Mouse (Mus musculus): ENCODE data around the gene Ppp1ca.
A peak's percentile ranks its signal among the peaks of the same experiment; 100 is the strongest.

The Ppp1ca gene

DNA sequence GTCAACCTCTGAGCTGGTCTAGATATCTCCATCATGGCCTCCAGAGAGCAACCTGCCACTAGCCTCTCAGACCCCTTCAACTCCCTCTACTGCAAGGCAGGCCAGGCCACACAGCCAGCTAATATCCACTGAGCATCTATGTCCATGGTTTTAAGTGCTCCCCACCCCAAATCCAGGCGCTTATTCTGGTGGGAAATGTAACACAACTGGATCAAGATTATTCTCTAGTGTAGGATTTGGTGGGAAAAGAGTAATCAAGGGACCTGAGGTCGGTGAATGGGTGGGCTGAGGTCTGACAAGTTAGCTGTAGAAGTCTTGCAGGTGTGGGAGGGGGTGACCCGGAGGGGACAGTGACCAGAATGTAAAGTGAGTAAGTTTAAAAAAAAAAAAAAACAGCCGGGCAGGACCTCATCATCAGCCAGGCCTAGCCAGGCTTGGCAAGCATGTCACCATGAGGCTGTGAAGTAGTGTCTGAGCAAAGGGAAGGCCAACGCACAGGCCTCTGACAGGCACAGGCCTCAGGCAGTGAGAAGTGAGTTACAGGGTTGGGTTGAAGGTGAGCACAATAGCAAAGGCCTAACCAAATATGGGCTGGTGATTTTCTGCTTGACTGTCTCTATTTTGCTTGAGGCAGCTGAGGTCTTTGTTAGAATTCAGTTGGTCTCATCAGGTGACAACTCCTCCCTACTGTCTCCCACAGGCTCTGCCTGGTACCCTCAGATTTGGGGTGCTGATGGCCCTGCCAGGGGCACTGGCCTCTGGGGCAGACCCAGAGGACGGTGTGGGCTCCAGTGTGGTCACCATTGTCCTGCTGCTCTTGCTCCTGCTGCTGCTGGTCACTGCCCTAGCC is 36.4 kb upstream of the Ppp1ca start:
- peak in 1 of 2 experiments; percentile 36 for DNase-seq

DNA sequence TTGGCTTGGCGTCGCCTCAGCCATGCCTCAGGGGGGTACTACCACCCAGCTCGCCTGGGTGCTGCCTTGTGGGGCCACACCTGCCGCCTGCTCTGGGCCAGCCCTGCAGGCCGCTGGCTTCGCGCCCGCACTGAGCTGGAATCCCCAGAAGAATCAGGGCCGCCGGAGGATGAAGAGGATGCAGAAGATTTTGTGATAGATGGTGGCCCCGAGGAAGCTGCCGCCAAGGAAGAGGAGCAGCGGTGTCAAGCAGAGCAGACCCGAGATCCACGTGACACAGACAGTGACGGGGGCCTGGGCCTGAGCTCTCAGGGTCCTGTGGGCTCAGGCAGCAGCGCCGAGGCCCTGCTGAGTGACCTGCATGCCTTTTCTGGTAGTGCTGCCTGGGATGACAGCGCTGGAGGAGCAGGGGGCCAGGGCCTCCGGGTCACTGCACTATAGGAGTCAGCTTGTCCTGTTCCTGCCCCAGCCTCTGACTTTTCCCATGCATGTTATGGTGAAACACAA is 35.7 kb upstream of the Ppp1ca start:
- DNase-seq: no peak

DNA sequence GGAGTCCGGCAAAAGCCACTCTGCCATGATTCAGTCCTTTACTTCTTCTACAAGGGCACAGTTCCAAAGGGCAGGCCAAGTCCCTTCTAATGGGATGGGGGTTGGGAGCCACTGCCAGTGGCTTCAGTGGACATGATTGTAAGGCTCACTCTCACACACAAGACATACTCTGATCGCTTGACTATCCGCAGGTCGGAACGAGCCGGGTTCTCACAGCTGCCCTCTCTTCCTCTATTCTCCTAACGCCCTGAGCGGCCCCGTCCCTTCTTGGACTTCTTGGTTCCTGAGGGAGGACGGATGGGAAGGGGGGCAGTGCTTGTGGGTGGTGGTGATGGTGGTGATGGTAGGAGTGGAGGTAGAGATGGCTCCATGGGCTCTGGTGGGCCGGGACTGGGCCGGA is 35.1 kb upstream of the Ppp1ca start:
- DNase-seq: peak in 1 of 2 experiments; percentile 37

DNA sequence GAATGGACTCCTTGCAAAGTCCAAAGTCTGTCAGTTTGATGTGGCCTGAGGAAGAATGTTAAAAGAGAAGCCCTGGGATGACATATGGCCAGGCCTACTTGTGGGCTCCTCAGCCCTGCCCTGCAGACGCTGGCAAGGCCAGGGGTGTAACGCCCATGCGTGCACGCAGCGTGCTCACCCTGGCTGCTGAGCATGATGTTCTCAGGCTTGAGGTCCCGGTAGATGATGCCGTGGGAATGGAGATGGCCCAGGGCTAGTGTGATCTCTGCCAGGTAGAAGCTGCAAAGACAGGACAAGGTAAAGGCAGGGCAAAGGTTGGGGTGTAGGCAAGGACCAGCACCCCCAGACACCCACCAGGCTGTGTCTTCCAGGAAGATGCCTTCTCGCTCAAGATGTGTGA is 32.8 kb upstream of the Ppp1ca start:
- peak in 1 of 2 experiments; percentile 26 for DNase-seq

DNA sequence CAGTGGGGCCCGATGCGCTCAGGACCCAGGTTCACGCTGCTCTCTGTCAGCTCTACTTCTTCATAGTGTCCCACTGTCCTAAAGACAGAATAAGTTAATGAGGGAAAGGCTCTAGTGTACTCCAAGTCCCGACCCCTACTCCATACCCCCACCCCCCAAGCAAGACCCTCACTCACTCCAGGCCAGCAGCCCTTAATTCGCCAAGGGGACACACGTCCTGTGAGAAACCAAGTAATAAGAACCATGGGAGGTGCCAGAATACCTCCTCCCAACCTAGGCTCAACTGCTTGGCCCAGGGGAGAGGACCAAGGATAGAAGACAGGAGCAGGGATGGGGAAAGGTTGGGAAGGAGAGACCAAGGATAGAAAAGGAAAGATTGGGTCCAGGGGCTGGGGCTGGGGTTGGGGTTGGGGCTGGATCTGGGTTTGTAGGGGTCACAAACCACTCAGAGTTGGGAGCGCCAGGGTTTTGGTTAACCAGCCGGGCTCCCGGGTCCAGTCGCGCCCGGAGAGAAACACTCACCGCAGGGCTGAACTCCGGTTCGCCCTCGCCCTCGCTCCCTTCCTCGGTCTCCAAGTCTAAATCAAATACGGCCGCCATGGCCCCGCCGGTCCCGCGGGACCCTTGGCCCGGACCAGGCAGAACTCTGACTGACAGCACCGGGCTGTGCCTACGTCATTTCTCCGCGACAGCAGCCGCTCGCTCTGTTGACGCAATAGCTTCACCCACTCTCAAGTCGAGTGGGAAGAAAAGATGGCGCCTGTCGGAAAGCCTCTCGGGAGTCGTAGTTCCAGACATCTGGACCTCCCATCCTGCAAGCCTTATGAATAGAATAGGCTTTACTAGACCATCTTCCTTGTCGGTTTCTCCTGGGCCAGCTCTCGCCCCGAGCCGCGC is 29.0 kb upstream of the Ppp1ca start, which contains the start of gene Rps6kb2:
Gene Rps6kb2 (minus strand): TSS at position 709 of the 897 bp plus-strand sequence.
- peak; percentile 98 to 99 for DNase-seq

DNA sequence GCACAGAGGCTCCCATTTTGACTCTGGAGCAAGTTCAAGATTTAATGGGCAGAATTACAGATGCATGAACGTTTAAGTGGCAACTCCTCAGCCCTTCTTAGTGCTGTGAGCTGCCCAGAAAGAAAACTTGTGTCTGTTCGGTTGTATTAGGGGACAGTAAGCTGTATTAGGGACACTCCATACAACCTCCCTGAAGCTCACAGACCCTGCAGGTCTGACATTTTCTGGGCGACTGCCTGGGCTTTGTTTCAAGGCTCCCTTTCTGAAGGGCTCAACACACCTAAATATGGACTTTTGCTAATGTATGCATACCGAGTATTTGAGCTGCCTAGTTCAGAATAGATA is 28.4 kb upstream of the Ppp1ca start:
- no peak for DNase-seq

DNA sequence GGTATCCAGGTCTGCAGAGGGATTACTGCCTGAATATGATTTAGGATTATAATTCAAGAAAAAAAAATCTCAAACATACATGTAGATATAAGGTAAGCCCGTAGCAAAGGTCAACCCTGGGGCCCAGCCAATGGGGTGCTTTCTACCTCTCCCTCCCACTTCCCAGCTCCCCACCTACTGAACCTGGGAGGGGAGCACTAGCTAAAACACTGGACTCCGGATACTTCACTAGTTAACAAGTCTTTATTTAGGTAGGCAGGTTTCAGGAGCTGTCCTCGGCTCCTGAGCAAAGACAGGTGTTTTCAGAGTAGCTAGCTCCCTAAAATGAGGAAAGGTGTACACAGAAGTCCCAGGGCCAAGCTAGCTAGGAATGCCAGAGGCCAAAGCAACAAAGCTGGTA is 27.8 kb upstream of the Ppp1ca start:
- no peak for DNase-seq

DNA sequence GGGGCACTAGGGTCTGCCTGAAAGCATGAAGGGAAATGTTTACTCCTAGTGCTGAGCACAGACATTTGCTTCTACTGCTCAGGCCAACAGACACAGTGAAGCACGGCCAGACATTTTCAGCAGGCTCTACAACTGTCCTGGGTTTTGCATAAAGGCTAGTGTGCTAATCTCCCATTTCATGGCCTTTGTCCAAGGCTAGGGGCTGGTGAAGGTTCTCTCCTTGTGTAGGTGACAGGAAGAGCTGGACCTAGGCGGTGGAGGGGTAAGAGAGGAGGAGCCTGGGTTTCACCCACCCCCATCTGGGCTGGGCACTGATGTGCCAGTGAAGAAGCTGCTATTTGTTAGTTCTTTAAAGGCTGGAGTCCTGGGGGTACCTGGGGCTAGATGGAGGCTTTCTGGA is 27.1 kb upstream of the Ppp1ca start:
- no peak for DNase-seq

DNA sequence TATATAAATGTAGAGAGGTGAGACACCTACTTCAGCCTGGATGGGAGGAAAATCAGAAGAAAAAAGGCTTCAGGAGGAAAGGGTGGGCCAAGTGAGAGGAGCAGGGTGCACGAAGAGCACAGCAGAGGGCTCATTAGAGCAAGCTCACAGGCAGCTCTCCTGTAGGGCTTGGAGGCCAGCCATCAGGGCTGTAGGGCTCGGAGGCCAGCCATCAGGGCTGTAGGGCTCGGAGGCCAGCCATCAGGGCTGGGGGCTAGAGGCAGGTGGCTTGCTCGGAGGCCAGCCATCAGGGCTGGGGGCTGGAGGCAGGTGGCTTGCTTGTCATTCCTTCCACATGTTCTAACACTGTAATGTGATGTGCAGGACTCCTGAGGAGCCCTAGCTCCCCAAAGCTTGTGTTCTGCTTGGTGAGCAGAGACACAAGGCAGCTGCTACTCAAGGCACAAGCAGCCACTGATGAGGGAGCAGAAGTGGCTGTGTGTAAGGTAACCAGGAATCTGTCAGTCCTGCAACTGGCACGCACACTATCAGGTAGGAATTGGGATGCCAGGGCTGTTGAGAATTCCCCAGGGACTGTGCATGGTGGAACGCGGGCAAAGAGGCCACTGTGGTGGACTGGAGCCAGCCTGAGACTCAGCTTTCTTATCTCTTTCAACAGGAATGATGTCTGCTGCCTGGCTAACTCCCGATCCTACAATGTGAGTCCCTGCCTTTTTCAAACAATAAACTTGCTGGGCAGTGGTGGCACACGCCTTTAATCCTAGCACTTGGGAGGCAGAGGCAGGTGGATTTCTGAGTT is 25.0 kb upstream of the Ppp1ca start:
- DNase-seq: peak in 1 of 2 experiments; percentile 29

DNA sequence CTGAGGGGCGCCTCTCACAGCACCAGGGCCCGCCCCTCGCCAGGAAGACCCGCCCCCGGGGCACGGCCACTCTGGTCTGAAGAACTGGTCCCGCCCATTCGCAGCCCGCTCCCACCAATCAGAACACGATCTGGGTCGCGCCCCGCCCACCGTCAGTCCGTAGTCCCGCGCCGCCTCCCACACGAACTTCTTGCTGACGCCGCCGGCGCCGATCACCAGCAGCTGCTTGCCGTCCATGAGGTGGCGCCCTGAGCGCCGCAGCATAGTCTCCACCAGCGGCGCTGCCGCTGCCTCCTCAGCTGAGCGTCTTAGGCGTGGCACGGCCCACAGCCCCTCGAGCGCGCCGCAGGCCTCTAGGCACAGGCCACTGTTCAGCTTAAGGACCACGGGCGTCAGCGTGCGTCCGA is 22.5 kb upstream of the Ppp1ca start:
- DNase-seq: peak; percentile 99 to 100

DNA sequence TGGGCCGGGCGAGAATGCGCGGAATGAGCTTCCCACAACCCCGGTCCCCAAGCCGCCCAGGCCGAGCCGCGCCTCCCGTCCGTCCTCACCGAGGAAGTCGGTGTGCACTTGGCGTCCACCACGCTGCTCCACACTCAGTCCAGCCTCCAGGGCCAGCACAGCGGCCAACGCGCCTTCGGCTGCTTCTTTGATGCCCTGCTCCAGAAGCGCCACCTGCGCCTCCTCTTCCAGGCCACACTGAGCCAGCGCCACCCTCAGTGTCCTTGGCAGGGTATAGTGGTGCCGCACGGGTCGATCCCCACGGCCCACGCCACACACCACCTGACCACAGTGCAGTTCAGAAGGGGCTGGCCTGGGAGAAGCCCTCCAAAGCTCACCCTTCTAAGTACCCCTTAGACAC is 22.1 kb upstream of the Ppp1ca start:
- no peak for DNase-seq

DNA sequence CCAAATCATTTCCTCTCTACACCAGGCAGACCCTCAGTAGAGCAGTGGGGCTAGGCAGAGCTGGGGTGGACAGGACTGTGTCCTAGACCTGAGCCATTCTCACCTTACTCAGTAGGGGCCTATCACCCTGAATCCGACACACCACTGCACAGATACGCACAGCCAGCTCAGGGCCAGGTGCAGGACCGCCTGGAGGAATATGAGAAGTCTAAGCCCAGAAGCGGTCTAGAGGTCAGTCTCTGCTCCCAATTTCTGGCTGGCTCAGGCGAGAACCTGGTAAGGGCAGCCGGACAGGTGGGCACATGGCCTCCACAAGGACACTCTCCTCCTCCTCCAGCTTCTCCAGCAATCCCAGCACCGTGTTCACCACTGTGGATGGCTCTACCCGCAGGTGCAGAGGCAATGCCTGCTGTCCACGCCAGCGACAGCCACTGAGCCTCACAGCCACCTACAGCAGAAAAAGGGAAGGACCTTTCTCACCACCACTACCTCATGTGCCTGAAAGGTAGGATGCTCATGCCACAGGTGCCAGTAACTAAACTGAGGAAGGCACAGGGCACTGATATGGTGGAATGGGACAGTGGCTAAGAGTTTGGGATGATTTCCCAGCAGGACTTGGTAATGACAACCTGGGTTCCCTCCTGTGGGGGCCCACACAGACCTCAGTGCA is 21.0 kb upstream of the Ppp1ca start:
- DNase-seq: peak in 1 of 2 experiments; percentile 25

DNA sequence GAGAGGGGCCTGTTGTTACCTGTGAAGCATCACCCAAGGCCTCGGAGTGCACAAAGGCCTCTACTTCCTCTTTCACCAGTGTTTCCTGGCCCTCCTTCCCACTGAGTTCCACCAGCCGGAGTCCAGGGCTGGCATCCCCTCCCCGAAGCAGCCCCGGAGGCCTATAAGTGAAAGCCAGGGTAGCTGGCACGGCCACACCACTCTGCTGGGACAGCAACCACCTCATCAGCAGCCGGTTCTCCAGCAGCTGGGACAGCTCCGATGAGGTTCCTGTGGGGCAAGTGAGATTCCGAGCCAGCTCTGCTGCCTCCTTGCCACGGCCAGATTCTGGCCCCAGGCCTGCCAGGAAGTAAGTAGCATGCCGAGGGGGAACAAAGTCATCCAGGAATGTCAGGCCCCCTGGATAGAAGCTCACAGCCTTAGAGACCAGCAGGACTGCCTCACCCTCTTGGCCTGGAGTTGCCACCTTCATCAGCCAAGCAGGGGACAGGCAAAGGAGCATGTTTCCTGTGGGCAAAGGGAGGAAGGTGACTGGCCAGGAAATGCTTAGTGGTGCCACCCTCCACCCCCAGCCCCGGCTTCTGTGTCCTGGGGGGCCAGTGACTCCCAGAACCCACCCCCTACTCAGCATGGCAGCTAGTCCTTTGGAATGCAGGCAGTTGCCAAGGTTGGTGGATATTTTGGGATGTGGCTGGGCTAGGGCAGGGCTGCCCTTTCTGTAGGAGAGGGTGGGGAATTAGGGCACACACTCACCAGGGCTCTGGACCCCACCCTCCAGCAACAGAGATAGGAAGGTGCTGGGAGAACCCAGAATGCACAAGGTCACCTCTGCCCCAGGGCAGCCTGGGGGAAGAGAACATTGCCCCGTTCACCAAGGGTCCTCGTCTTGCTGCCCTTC is 20.2 kb upstream of the Ppp1ca start:
- DNase-seq: peak in 1 of 2 experiments; percentile 40

DNA sequence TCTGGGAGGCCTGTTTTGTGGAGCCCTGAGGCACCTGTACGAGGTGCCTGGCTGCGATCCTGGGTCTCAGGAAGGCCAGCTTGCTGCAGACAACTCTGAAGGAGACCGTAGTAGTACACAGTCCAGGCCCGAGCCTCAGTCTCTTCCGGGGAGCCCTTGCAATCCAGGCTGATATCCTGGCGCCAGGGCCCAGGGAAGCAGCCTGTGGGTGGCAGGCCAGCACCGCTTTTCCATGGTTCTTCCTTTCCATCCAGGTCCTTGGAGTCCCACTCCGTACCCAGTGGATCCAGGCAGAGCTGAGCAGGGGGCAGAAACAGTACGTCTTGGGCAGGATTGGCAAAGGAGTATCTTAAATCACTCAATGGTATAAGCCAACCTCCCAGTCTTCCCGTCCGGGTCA is 18.9 kb upstream of the Ppp1ca start:
- peak in 1 of 2 experiments; percentile 44 for DNase-seq

DNA sequence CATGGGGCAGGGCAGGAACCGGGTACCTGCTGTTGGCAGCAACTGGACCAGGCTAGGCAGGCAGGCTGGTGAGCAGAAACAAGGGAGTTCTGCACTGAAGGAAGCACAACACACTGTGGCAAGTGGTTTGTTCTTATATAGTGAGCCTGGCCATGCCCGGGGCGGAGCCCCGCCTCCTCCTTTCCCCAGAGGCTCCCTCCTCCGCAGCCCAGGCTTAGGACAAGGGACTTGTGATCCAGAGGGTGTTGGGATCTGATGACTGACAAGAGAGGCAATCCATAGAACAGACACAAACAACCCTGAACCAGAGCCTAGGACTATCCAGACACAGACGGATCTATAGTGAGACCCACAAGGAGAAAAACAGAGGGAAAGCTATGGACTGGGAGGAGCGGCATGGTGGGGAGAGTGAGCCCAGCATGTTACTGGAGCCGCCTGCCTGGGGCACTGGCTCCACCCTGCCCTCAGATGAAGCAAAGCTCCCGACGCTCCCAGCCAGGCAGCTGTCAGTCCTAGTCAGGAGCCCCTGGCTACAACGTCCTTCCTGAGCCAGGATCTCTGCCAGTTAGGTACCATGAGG is 16.4 kb upstream of the Ppp1ca start, which contains the start of gene Carns1:
Gene Carns1 (minus strand): TSS at position 112 of the 580 bp plus-strand sequence.
- peak in 1 of 2 experiments; percentile 50 for DNase-seq

DNA sequence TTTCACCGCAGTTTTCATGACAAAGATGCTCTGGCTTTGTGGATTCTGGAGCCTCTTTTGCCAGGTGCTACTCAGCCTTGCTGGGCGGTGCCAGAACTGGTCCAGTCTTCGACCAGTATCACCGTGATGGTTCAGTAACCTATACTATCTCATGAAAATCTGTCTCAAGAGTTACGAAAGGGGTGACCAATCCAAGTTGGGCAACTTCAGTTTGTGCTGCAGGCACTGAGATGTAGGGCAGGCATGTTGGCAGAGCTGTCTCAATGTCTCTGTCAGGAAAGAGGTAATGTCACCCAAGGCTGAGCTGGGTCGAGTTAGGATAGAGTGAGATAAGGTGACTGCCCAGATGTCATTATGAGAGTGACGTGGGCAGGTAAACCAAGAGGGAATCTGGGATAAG is 11.5 kb upstream of the Ppp1ca start:
- no peak for DNase-seq

DNA sequence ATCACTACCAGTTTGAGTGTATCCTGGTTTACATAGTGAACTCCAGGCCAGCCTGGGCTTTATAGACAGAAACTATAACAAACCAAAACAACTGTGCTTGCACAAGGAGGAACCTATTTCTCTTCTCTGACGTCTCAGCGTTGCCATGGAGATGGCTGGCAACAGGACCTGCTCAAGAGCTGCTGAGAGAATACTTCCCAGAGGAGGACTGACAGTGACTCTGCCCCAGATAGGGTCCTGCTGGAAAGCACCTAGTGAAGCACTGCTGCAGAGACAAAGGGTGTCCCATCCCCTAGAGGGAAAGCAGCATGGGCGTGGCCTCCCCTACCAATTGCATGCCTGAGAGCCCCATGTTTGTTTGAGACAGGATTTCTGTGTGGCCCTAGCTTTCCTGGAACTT is 10.0 kb upstream of the Ppp1ca start:
- peak in 1 of 2 experiments; percentile 56 for DNase-seq

DNA sequence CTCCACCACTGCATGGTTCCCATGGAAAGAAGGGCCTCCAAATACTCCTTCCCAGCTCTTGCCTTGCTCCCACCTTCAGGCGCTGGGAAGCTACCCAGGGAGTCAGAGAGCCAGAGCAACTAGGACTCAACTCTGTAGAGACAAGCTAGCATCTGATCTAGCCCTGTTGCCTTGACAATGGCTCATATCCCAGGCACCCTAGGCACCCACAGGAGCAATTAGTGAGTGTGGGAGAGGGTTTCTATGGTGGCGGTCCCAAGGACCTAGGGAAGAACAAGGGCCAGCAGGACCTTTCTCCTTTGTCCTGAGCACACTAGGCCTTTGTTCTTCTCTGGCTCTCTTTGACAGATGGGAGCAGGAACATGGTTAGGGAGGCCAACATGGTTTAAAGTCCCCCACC is 8.2 kb upstream of the Ppp1ca start:
- DNase-seq: no peak

DNA sequence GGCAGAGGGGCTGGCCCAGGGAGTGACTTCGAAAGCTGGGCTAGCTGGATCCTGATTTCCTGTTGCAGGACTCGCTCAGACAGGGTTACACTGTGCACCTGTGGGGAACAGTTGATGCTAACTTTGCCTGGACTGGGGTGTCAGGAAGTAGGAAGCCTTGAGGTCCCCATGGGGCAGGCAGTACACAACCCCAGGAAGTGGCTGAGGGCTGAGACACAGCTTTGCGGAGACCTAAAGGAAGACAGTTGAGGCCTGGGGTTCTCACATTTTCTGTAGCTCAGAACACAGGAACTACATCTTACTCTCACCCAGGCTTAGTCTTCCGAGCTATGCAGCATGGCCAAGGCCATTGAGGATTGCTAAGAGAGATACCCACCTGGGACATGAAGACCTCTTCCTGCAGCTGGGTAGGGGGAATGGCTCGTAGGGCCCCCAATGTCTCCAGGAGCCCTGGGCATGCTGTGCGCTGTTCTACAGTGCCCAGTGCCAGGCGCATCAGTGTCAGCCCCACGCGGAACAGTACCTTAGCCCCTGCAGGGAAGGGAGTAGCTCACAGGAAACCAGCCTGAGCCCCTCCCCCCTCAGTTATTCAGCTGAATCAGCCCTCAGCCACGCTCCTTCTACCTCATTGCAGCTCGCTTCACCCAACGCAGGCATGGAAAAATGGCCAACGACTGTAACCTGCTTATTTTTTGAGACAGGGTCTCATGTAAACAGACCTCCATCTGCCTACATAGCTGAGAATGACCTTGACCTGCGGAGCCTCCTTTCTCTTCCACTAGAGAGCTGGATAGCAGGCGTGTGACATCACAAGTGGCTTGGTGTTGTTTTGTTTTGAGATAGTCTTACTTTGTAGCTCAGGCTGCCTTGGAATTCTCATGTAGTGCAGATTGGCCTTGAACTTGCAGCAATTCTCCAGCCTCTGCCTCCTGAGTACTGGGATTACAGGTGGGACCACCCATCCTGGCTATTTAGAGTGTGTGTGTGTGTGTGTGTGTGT is 6.6 kb upstream of the Ppp1ca start:
- DNase-seq: peak in 1 of 2 experiments; percentile 28
